Mouse (Mus musculus) monocyte, adult 5-6 weeks (primary cell): Measurements from ENCODE around the gene Mrgpre. TPM values are rescaled to one million over a fixed set of nuclear protein-coding genes. Genes with fewer than 3 reads are reported as not detected.

Experiments used
- ATAC-seq: fragments of 153-309, 156-312 bp; replicated peaks from 2 replicates; pipeline ENCODE4 v1.8.0; 2017; ENCODE audit warnings: mild to moderate bottlenecking; ENCODE audit not compliant: low TSS enrichment, insufficient number of reproducible peaks, severe bottlenecking, poor library complexity, low FRiP score
- total RNA-seq: library from RNA; stranded (forward); fragments of 200-1000, 200-491, 200-594 nt; gene quantifications from 3 replicates; pipeline ENCODE4 v1.2.3, GENCODE M21; 2017

The Mrgpre gene
- 0.29 to 0.32 TPM in 2 of 3 replicates, not detected in the other for total RNA-seq

- no peak for ATAC-seq
Observed at GRCm38 (mm10) chr7:143783996-143784829, at the start of gene Mrgpre. Mrgpre (minus strand) TSS chr7:143784500.

GRCm38 (mm10) chr7:143833581-143834190 lies 49.4 kb upstream of the Mrgpre start:
- no peak for ATAC-seq

GRCm38 (mm10) chr7:143832611-143833010 lies 48.3 kb upstream of the Mrgpre start:
- ATAC-seq = no peak

GRCm38 (mm10) chr7:143832196-143832595 lies 47.9 kb upstream of the Mrgpre start:
- ATAC-seq = no peak

GRCm38 (mm10) chr7:143830399-143830798 lies 46.1 kb upstream of the Mrgpre start:
- ATAC-seq = no peak

GRCm38 (mm10) chr7:143829504-143830331 lies 45.4 kb upstream of the Mrgpre start:
- ATAC-seq = peak; percentile 96

GRCm38 (mm10) chr7:143826985-143827384 lies 42.7 kb upstream of the Mrgpre start:
- ATAC-seq = no peak

- no peak for ATAC-seq
Observed at GRCm38 (mm10) chr7:143823266-143823605, 38.9 kb upstream of the Mrgpre start.

- ATAC-seq = peak; percentile 98
Observed at GRCm38 (mm10) chr7:143822375-143823265, 38.3 kb upstream of the Mrgpre start, which contains the start of the genes Nadsyn1 and Dhcr7. Nadsyn1 (minus strand) TSS chr7:143822849. Dhcr7 (plus strand) TSS chr7:143823145.

GRCm38 (mm10) chr7:143821241-143821640 lies 36.9 kb upstream of the Mrgpre start:
- ATAC-seq = no peak

- ATAC-seq = no peak
Observed at GRCm38 (mm10) chr7:143819201-143819600, 34.9 kb upstream of the Mrgpre start.

- no peak for ATAC-seq
Observed at GRCm38 (mm10) chr7:143808909-143809308, 24.6 kb upstream of the Mrgpre start.

GRCm38 (mm10) chr7:143805199-143805624 lies 20.9 kb upstream of the Mrgpre start:
- ATAC-seq = no peak

- no peak for ATAC-seq
Observed at GRCm38 (mm10) chr7:143801195-143802065, 17.1 kb upstream of the Mrgpre start.

GRCm38 (mm10) chr7:143800770-143801169 lies 16.5 kb upstream of the Mrgpre start:
- no peak for ATAC-seq

GRCm38 (mm10) chr7:143798783-143799182 lies 14.5 kb upstream of the Mrgpre start:
- no peak for ATAC-seq

- ATAC-seq = peak; percentile 51
Observed at GRCm38 (mm10) chr7:143793121-143793520, 8.8 kb upstream of the Mrgpre start.
